Mouse (Mus musculus): ENCODE data around the gene Neurl4.

Neurl4 gene

GRCm38 (mm10) chr11:69930967-69931537 lies 30.2 kb downstream of the Neurl4 start:
- in situ Hi-C loops (cut with MboI; ENCODE audit: low sequenced_read_pairs), result no loop called here

- in situ Hi-C loops (cut with MboI; ENCODE audit: low sequenced_read_pairs), result no loop called here
These were observed 30.9 kb downstream of the Neurl4 start for GRCm38 (mm10) chr11:69931769-69932168.

- in situ Hi-C loops (cut with MboI; ENCODE audit: low sequenced_read_pairs), result no loop called here
These were observed 31.4 kb downstream of the Neurl4 start for GRCm38 (mm10) chr11:69932254-69932653.

GRCm38 (mm10) chr11:69933066-69933465 lies 32.2 kb downstream of the Neurl4 start:
- in situ Hi-C loops (cut with MboI; ENCODE audit: low sequenced_read_pairs), result no loop called here

- in situ Hi-C loops (cut with MboI; ENCODE audit: low sequenced_read_pairs), result no loop called here
These were observed 33.3 kb downstream of the Neurl4 start for GRCm38 (mm10) chr11:69934169-69934568.

- in situ Hi-C loops (cut with MboI; ENCODE audit: low sequenced_read_pairs), result no loop called here
These were observed 33.8 kb downstream of the Neurl4 start for GRCm38 (mm10) chr11:69934681-69935080.

- in situ Hi-C loops (cut with MboI; ENCODE audit: low sequenced_read_pairs), result no loop called here
These were observed 34.4 kb downstream of the Neurl4 start, which contains the start of gene Ybx2 for GRCm38 (mm10) chr11:69935137-69935879. Gene Ybx2 (plus strand): TSS chr11:69935796.

GRCm38 (mm10) chr11:69936156-69936555 lies 35.3 kb downstream of the Neurl4 start:
- in situ Hi-C loops (cut with MboI; ENCODE audit: low sequenced_read_pairs), result no loop called here

GRCm38 (mm10) chr11:69936714-69937347 lies 36.0 kb downstream of the Neurl4 start:
- in situ Hi-C loops (cut with MboI; ENCODE audit: low sequenced_read_pairs), result no loop called here

- in situ Hi-C loops (cut with MboI; ENCODE audit: low sequenced_read_pairs), result no loop called here
These were observed 36.5 kb downstream of the Neurl4 start for GRCm38 (mm10) chr11:69937385-69937784.

GRCm38 (mm10) chr11:69937834-69938233 lies 37.0 kb downstream of the Neurl4 start:
- in situ Hi-C loops (cut with MboI; ENCODE audit: low sequenced_read_pairs), result no loop called here

GRCm38 (mm10) chr11:69938401-69938979 lies 37.6 kb downstream of the Neurl4 start:
- in situ Hi-C loops (cut with MboI; ENCODE audit: low sequenced_read_pairs), result no loop called here

- in situ Hi-C loops (cut with MboI; ENCODE audit: low sequenced_read_pairs), result no loop called here
These were observed 38.3 kb downstream of the Neurl4 start for GRCm38 (mm10) chr11:69939181-69939580.

- in situ Hi-C loops (cut with MboI; ENCODE audit: low sequenced_read_pairs), result no loop called here
These were observed 38.9 kb downstream of the Neurl4 start for GRCm38 (mm10) chr11:69939731-69940130.

- in situ Hi-C loops (cut with MboI; ENCODE audit: low sequenced_read_pairs), result no loop called here
These were observed 40.1 kb downstream of the Neurl4 start for GRCm38 (mm10) chr11:69940962-69941361.

GRCm38 (mm10) chr11:69945216-69945615 lies 44.3 kb downstream of the Neurl4 start:
- in situ Hi-C loops (cut with MboI; ENCODE audit: low sequenced_read_pairs), result no loop called here

- in situ Hi-C loops (cut with MboI; ENCODE audit: low sequenced_read_pairs), result no loop called here
These were observed 45.4 kb downstream of the Neurl4 start for GRCm38 (mm10) chr11:69945997-69946891.

- in situ Hi-C loops (cut with MboI; ENCODE audit: low sequenced_read_pairs), result no loop called here
These were observed 46.6 kb downstream of the Neurl4 start for GRCm38 (mm10) chr11:69947337-69948065.

- in situ Hi-C loops (cut with MboI; ENCODE audit: low sequenced_read_pairs), result no loop called here
These were observed 47.3 kb downstream of the Neurl4 start, which contains the start of gene Slc2a4 for GRCm38 (mm10) chr11:69948066-69948762. Gene Slc2a4 (minus strand): TSS chr11:69948188.
